Mouse (Mus musculus) MEL (cell line): ENCODE data around the gene Vps35l. TPM values are rescaled to one million over a fixed set of nuclear protein-coding genes. Genes with fewer than 3 reads are reported as not detected.

Source experiments
- DNase-seq: peaks from one replicate; pipeline ENCODE4 v3.0.0; 2011; ENCODE audit warnings: low read depth, low spot score
- H3K27ac ChIP-seq: 2 replicates; pipeline ENCODE4 v1.5.1; 2012; ENCODE audit warnings: low read depth, mild to moderate bottlenecking, control low read depth, low read length, moderate library complexity; ENCODE audit not compliant: control insufficient read depth
- H3K27me3 ChIP-seq, 2 experiments: fragments of 150-350 bp in 1 of 2; sonication (generic) in 1 of 2; 2 replicates each; pipeline ENCODE4 v1.6.1; 2012; ENCODE audit warnings: low read length in 2 of 2, mild to moderate bottlenecking in 2 of 2, improper control_type of control experiment in 1 of 2, moderate library complexity in 1 of 2; ENCODE audit not compliant: insufficient read depth in 2 of 2, control insufficient read depth in 1 of 2
- H3K36me3 ChIP-seq, 2 experiments: 2 replicates each; pipeline ENCODE4 v1.6.1; 2012 to 2014; ENCODE audit warnings: low read length in 2 of 2, improper control_type of control experiment in 1 of 2, inconsistent platforms in 1 of 2, mild to moderate bottlenecking in 1 of 2; ENCODE audit not compliant: insufficient read depth in 2 of 2, control insufficient read depth in 1 of 2
- H3K4me1 ChIP-seq, 2 experiments: fragments of 150-350 bp in 1 of 2; sonication (generic) in 1 of 2; 2 replicates each; pipeline ENCODE4 v1.6.1; 2012; ENCODE audit warnings: low read length in 2 of 2, improper control_type of control experiment in 1 of 2, mild to moderate bottlenecking in 1 of 2; ENCODE audit not compliant: insufficient read depth in 2 of 2, control insufficient read depth in 1 of 2
- H3K4me3 ChIP-seq, 2 experiments: fragments of 150-350 bp in 1 of 2; sonication (generic) in 1 of 2; 2 replicates each; pipeline ENCODE4 v1.5.1; 2012; ENCODE audit warnings: low read depth in 2 of 2, low read length in 2 of 2, mild to moderate bottlenecking in 2 of 2, moderate library complexity in 2 of 2, control low read depth in 1 of 2, improper control_type of control experiment in 1 of 2; ENCODE audit not compliant: control insufficient read depth in 1 of 2, insufficient read depth in 1 of 2
- H3K79me2 ChIP-seq: 2 replicates; pipeline ENCODE4 v1.6.1; 2012; ENCODE audit warnings: mild to moderate bottlenecking, low read length, moderate library complexity; ENCODE audit not compliant: control insufficient read depth, poor library complexity, insufficient read depth
- H3K9ac ChIP-seq: 2 replicates; pipeline ENCODE4 v1.6.1; 2012; ENCODE audit warnings: low read depth, mild to moderate bottlenecking, control low read depth, low read length, moderate library complexity; ENCODE audit not compliant: control insufficient read depth, poor library complexity, severe bottlenecking
- H3K9me3 ChIP-seq: fragments of 150-350 bp; sonication (generic); replicated peaks from 2 replicates; pipeline ENCODE4 v1.6.1; 2012; ENCODE audit warnings: mild to moderate bottlenecking, low read length, improper control_type of control experiment, moderate library complexity; ENCODE audit not compliant: insufficient read depth
- CHD1 ChIP-seq: IDR thresholded peaks from 2 replicates; pipeline ENCODE4 v1.6.1; 2012; ENCODE audit warnings: low read depth, mild to moderate bottlenecking, inconsistent platforms, low read length, improper control_type of control experiment
- CTCF ChIP-seq, 3 experiments: IDR thresholded peaks in 2 of 3; conservative IDR thresholded peaks in 1 of 3; 2 replicates each; pipeline ENCODE4 v1.5.1; 2011 to 2012; ENCODE audit warnings: low read length in 3 of 3, low read depth in 2 of 3, mild to moderate bottlenecking in 2 of 3, improper control_type of control experiment in 1 of 3, inconsistent platforms in 1 of 3, mixed read lengths in 1 of 3, moderate library complexity in 1 of 3; ENCODE audit not compliant: control insufficient read depth in 1 of 3, insufficient read depth in 1 of 3, poor library complexity in 1 of 3, severe bottlenecking in 1 of 3
- ELF1 ChIP-seq: IDR thresholded peaks from 2 replicates; pipeline ENCODE4 v1.6.1; 2014; ENCODE audit warnings: low read depth, mild to moderate bottlenecking, inconsistent platforms, low read length, improper control_type of control experiment, moderate library complexity
- ETS1 ChIP-seq: IDR thresholded peaks from 2 replicates; pipeline ENCODE4 v1.6.1; 2012; ENCODE audit warnings: low read depth, mild to moderate bottlenecking, inconsistent platforms, low read length, improper control_type of control experiment, moderate library complexity
- HCFC1 ChIP-seq: IDR thresholded peaks from 2 replicates; pipeline ENCODE4 v1.6.1; 2012; ENCODE audit warnings: low read depth, mild to moderate bottlenecking, inconsistent platforms, low read length, improper control_type of control experiment, moderate library complexity
- JUND ChIP-seq: IDR thresholded peaks from 2 replicates; pipeline ENCODE4 v1.6.1; 2011; ENCODE audit warnings: low read depth, mild to moderate bottlenecking, improper control_type of control experiment, low read length
- KAT2A ChIP-seq: conservative IDR thresholded peaks from 2 replicates; pipeline ENCODE4 v1.6.1; 2012; ENCODE audit warnings: low read depth, low read length, improper control_type of control experiment, inconsistent platforms
- MAFK ChIP-seq: IDR thresholded peaks from 2 replicates; pipeline ENCODE4 v1.6.1; 2011; ENCODE audit warnings: low read depth, mild to moderate bottlenecking, low read length, improper control_type of control experiment, borderline replicate concordance
- MEF2A ChIP-seq: IDR thresholded peaks from 2 replicates; pipeline ENCODE4 v1.6.1; 2014; ENCODE audit warnings: low read depth, mild to moderate bottlenecking, inconsistent platforms, low read length, improper control_type of control experiment; ENCODE audit not compliant: poor library complexity, insufficient replicate concordance, severe bottlenecking; ENCODE audit errors: extremely low read depth
- MYB ChIP-seq: IDR thresholded peaks from 2 replicates; pipeline ENCODE4 v1.6.1; 2011; ENCODE audit warnings: mild to moderate bottlenecking, low read depth, low read length, improper control_type of control experiment
- MYC ChIP-seq: IDR thresholded peaks from 2 replicates; pipeline ENCODE4 v1.6.1; 2011; ENCODE audit warnings: low read depth, mild to moderate bottlenecking, low read length, improper control_type of control experiment, moderate library complexity
- NELFE ChIP-seq: IDR thresholded peaks from 2 replicates; pipeline ENCODE4 v1.6.1; 2011; ENCODE audit warnings: low read depth, low read length, improper control_type of control experiment
- POLR2A ChIP-seq, 2 experiments: IDR thresholded peaks; 2 replicates each; pipeline ENCODE4 v1.6.1; 2011 to 2012; ENCODE audit warnings: low read length in 2 of 2, mild to moderate bottlenecking in 2 of 2, control low read depth in 1 of 2, improper control_type of control experiment in 1 of 2, low read depth in 1 of 2, moderate library complexity in 1 of 2; ENCODE audit not compliant: control insufficient read depth in 1 of 2, insufficient read depth in 1 of 2, poor library complexity in 1 of 2
- POLR2AphosphoS5 ChIP-seq: IDR thresholded peaks from 2 replicates; pipeline ENCODE4 v1.6.1; 2012; ENCODE audit warnings: low read depth, borderline replicate concordance, mild to moderate bottlenecking, inconsistent platforms, low read length, moderate library complexity, mixed read lengths
- RAD21 ChIP-seq: IDR thresholded peaks from 2 replicates; pipeline ENCODE4 v1.6.1; 2011; ENCODE audit warnings: mild to moderate bottlenecking, low read depth, low read length, improper control_type of control experiment
- RCOR1 ChIP-seq: IDR thresholded peaks from 2 replicates; pipeline ENCODE4 v1.6.1; 2012; ENCODE audit warnings: low read depth, mild to moderate bottlenecking, inconsistent platforms, low read length, improper control_type of control experiment
- SIN3A ChIP-seq: IDR thresholded peaks from 2 replicates; pipeline ENCODE4 v1.6.1; 2012; ENCODE audit warnings: low read length, improper control_type of control experiment, inconsistent platforms
- SMC3 ChIP-seq: IDR thresholded peaks from 2 replicates; pipeline ENCODE4 v1.6.1; 2011; ENCODE audit warnings: low read depth, low read length, improper control_type of control experiment
- TAL1 ChIP-seq: IDR thresholded peaks from 2 replicates; pipeline ENCODE4 v1.6.1; 2012; ENCODE audit warnings: mild to moderate bottlenecking, inconsistent platforms, low read length, moderate library complexity, mixed read lengths
- TCF12 ChIP-seq: IDR thresholded peaks from 2 replicates; pipeline ENCODE4 v1.6.1; 2014; ENCODE audit warnings: low read depth, mild to moderate bottlenecking, inconsistent platforms, low read length, improper control_type of control experiment, moderate library complexity
- UBTF ChIP-seq: IDR thresholded peaks from 2 replicates; pipeline ENCODE4 v1.6.1; 2012; ENCODE audit warnings: low read depth, mild to moderate bottlenecking, inconsistent platforms, low read length, improper control_type of control experiment, moderate library complexity, borderline replicate concordance; ENCODE audit not compliant: insufficient read depth
- USF2 ChIP-seq, 2 experiments: IDR thresholded peaks; 2 replicates each; pipeline ENCODE4 v1.6.1; 2011 to 2012; ENCODE audit warnings: improper control_type of control experiment in 2 of 2, low read length in 2 of 2, borderline replicate concordance in 1 of 2, inconsistent platforms in 1 of 2, low read depth in 1 of 2, mild to moderate bottlenecking in 1 of 2; ENCODE audit not compliant: insufficient read depth in 1 of 2
- ZC3H11A ChIP-seq: IDR thresholded peaks from 2 replicates; pipeline ENCODE4 v1.6.1; 2012; ENCODE audit warnings: low read depth, mild to moderate bottlenecking, inconsistent platforms, low read length, improper control_type of control experiment
- ZMIZ1 ChIP-seq: IDR thresholded peaks from 2 replicates; pipeline ENCODE4 v1.6.1; 2012; ENCODE audit warnings: low read depth, mild to moderate bottlenecking, inconsistent platforms, low read length, improper control_type of control experiment, moderate library complexity
- ZNF384 ChIP-seq: IDR thresholded peaks from 2 replicates; pipeline ENCODE4 v1.6.1; 2012; ENCODE audit warnings: low read depth, mild to moderate bottlenecking, inconsistent platforms, low read length, improper control_type of control experiment
- polyA plus RNA-seq, 2 experiments: library from polyadenylated mRNA; stranded (reverse) in 1 of 2; unstranded in 1 of 2; fragments of >175 nt in 1 of 2; fragments of >200 nt in 1 of 2; gene quantifications; 2 replicates each; pipeline versions ENCODE4 v1.2.1 to v1.2.4; 2012; ENCODE audit warnings: low replicate concordance in 2 of 2, low read depth in 1 of 2; ENCODE audit not compliant: insufficient read length in 2 of 2, insufficient read depth in 1 of 2, missing spikeins in 1 of 2
- total RNA-seq: library from RNA; depleted of rRNA; stranded (reverse); fragments of 300-350 nt; gene quantifications from 2 replicates; pipeline ENCODE4 v1.2.3, GENCODE M21; 2012

Gene Vps35l
- total and polyA plus RNA-seq, 3 experiments, result 37.6 to 87.4 TPM; not detected in 1

GRCm38 (mm10) chr7:118766119-118766833 is 26.2 kb downstream of the Vps35l start:
- Histone ChIP-seq H3K9me3 (no peaks in the 10 kb centered on the region), H3K4me1 (no peaks in the 10 kb centered on the region), H3K79me2 (no peaks in the 10 kb centered on the region), H3K27ac (no peak overlapping the region), H3K9ac (no peak overlapping the region), H3K27me3 (no peaks in the 10 kb centered on the region), H3K4me3 (no peak overlapping the region), H3K36me3 (no peaks in the 10 kb centered on the region; a peak in 2 of 4 replicates)
- TF ChIP-seq SIN3A, result 0 out of 2 replicates have a peak, but pooled peaks have one; percentile 25
- no peak for TF ChIP-seq HCFC1
- no peak for TF ChIP-seq TAL1
- TF ChIP-seq RCOR1, result no peak
- TF ChIP-seq MEF2A, result no peak
- TF ChIP-seq ZC3H11A, result peak; percentile 63
- TF ChIP-seq JUND, result no peak
- TF ChIP-seq TCF12, result no peak
- TF ChIP-seq USF2 (IDR thresholded peaks at IDR 0.05; ENCODE audit: borderline replicate concordance in 1 of 2, insufficient read depth in 1 of 2, low read depth in 1 of 2, low read length in 2 of 2), result no peak
- TF ChIP-seq ZNF384, result peak; percentile 97
- no peak for TF ChIP-seq NELFE
- TF ChIP-seq SMC3, result peak; percentile 65
- no peak for TF ChIP-seq KAT2A
- no peak for TF ChIP-seq POLR2AphosphoS5
- TF ChIP-seq CTCF (IDR thresholded peaks at IDR 0.05 in 2 of 3, conservative IDR thresholded peaks at IDR 0.05 in 1 of 3; ENCODE audit: control insufficient read depth in 1 of 3, insufficient read depth in 1 of 3, low read depth in 2 of 3, low read length in 3 of 3, poor library complexity in 1 of 3, severe bottlenecking in 1 of 3), result peak; percentile 43 to 63 (median 61)
- TF ChIP-seq MYB, result no peak
- no peak for TF ChIP-seq ETS1
- TF ChIP-seq MAFK, result no peak
- peak; percentile 72 for TF ChIP-seq RAD21
- DNase-seq, result peak; percentile 82

- H3K36me3 ChIP-seq, result no peaks in the 10 kb centered on the region; a peak in 2 of 4 replicates
- H3K27ac ChIP-seq, result no peak overlapping the region
- no peak overlapping the region for H3K9ac ChIP-seq
- H3K4me3 ChIP-seq, result no peak overlapping the region
- H3K27me3 ChIP-seq, result no peaks in the 10 kb centered on the region
- DNase-seq, result no peak
- H3K9me3 ChIP-seq, result no peaks in the 10 kb centered on the region
- no peaks in the 10 kb centered on the region for H3K79me2 ChIP-seq
- TF ChIP-seq TAL1, result no peak
- no peak for TF ChIP-seq RAD21
- TF ChIP-seq UBTF, result no peak
- no peak for TF ChIP-seq MYC
- TF ChIP-seq ZMIZ1, result no peak
- TF ChIP-seq NELFE, result no peak
- TF ChIP-seq CTCF (IDR thresholded peaks at IDR 0.05 in 2 of 3, conservative IDR thresholded peaks at IDR 0.05 in 1 of 3; ENCODE audit: control insufficient read depth in 1 of 3, insufficient read depth in 1 of 3, low read depth in 2 of 3, low read length in 3 of 3, poor library complexity in 1 of 3, severe bottlenecking in 1 of 3), result no peak
- TF ChIP-seq CHD1, result no peak
- TF ChIP-seq ELF1, result no peak
- no peak for TF ChIP-seq TCF12
- no peak for TF ChIP-seq POLR2A (IDR thresholded peaks at IDR 0.05; ENCODE audit: control insufficient read depth in 1 of 2, insufficient read depth in 1 of 2, low read depth in 1 of 2, low read length in 2 of 2, poor library complexity in 1 of 2)
- H3K4me1 ChIP-seq, result no peaks in the 10 kb centered on the region
These were observed 26.8 kb downstream of the Vps35l start for GRCm38 (mm10) chr7:118766834-118767224.
